Mouse (Mus musculus) retina, postnatal 1 day (tissue): Measurements from ENCODE around the gene Bcdin3d.

Experiments used
- DNase-seq: peaks from one replicate; pipeline ENCODE4 v3.0.0-alpha.2; 2012

Bcdin3d gene

DNA sequence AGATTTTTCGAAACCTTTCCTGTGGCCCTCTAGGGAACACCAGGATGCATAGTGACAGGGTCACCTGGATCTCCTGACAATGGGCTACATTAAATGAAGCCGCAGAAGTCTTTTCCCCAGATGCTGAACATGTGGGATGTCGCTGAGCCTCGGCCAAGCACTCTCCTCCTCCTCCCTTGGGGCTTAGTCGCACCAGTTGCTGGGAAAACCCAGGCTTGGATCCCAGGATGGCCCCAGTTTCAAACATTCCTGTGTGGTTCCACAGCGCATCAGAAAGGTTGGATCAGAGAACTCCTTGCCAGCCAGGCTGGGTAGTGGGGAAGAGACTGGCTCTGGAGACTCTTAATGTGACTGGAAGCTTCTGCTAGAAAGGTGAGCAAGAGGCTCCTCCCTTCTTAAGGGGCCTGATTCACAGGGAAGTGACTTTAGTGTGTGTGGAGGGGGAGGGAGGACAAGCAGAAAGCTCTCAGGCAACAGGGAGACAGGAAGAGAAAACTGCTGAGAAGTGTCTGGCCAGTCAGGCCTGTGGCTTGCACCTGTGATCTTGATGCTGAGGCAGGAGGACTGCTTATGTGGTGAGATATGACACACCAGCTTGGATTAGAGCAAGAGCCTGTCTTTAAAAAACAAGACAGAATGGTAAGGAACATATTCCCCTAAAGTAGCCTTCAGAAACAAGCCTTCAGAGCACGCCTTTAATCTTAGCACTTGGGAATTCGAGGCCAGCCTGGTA lies 35.4 kb downstream of the Bcdin3d start:
- DNase-seq: no peak

DNA sequence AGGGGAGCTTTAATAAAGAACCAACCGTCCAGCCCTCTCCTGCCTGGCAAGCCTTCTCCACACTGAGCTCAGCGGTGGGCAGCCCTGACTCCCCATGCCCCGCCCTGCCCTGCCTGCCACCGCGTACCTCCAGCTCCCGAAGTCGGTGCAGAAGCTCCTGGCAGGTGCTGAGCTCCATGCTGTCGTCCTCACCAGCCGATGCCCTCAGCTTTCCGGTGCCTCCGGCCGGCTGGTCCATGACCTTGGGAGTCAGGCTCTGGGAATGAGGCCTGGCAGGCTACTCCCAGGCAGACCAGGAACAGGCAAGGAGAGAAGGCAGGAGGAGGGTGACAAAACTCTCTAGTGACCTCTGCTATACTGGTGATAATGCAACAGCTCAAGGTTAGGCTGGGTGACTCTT lies 40.6 kb downstream of the Bcdin3d start:
- DNase-seq: no peak

DNA sequence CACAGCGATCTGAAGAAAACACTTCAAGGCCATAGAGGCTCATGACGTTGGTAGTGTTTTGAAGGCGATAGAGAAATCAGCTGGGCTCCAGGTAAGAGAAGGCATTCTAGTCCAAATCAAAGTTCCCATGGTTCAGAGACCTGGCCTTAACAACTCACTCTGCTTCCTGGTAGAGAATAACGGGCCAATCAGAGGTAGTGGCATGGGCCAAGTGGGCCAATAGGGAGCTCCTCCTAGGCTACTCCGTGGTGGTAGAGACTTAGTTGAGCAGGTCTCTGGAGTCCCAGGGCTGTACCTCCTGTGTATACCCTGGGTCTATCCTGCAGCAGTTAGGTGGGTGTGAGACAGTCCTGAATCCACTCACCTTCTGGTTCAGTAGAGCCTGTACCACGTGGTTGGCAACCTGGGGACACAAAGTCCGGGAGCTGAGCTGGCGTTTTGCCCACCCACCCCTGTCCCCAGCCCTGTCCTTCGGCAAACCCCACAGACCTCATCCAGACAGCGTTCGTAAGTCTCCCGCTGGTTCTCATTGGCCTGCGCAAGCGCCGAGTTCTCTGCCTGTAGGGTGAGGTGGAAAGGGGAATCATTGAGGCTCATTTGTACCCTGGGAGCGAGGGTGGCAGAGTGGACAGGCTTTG lies 41.3 kb downstream of the Bcdin3d start:
- no peak for DNase-seq

DNA sequence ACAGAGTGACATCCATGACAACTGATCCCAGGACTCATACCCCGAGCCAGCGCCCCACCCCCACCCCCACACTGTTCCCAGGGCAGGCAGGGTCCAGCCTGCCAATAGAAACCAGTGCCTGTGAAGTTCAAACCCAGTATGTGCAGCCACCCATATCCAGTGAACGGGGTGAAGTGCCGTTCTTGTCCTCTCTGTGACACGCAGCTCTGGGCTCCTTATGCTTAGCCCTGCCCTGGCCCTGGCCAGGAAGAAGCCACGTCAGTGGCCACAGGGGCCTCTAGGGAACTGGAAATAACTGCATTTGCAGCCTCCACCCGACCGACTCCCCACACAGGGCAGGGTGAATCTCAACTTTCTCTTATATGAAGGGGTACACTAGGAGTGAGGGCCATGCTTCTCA lies 42.6 kb downstream of the Bcdin3d start:
- no peak for DNase-seq

DNA sequence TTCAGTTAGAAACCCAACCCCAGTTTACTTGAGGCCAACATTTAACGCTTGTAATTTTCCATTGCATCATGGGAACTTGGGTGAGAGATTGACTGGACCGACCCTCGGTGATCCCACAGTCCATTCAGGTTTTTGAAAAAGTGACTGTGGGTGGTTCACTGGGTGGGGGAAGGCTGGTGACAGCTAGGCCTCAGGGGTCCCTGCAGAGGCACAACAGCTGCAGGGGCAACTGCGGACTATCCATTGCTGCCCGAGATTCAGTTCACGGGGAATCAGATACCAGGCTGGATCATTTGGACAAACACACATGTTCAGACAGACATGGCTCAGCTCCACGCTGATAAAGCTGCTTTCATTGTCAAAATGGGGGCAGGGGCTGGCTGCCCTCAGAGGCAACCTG lies 43.0 kb downstream of the Bcdin3d start:
- DNase-seq: no peak

DNA sequence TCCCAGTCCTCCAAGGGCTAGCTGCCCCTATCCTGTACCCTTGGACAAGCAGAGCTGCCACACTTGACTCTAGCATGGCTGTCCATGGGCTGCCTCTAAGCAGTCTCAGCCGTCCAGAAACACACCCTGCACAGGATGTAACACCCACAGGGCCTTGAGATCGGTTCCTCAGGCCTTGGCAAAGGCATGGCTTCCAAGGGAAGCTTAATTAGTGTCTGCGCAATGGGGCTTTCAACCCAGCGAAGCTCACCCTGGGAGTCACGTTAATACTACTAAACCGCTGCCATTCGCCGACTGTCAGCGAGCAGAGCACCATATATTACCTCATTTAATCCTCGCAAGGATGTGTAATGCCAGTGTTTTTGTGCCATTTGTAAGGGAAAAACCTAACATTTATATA lies 43.5 kb downstream of the Bcdin3d start:
- DNase-seq: no peak

DNA sequence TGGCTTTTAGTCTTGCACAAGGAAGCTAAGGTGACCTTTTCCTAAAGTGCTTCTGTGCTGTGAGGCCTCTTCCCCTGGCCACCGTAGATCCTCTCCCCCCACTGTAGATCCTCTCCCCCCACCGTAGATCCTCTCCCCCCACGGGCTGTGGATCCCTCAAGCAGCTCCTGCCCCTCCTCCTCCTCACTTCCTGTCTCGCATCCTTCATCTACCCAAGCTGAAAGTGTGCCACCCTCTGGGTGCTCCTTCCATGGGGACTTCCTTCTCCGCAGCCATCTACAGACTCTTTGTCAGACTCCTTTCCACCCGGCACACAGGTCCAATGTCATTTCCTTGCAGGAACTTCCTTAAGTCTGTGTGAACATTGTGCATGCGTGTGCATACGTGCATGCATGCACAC lies 44.1 kb downstream of the Bcdin3d start:
- no peak for DNase-seq

DNA sequence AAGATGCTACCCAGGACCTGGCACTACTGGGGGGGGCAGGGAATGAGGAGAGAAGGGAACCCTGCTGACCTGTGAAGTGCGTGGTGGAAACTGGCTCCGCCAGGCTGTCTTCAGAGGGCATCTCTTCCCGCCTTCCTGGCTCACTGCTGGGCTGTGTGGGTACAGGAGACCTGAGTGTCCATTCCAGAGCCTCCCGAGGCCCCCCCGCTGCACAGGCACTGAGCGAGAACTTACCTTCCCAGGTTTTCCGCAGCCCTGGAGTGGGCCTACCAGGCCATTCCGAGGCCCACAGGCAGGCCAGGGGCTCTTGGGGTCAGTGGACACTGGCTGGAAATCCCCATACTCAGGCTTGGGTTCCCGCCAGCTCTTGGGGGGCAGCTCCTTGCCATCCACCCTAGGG lies 50.6 kb downstream of the Bcdin3d start:
- no peak for DNase-seq

DNA sequence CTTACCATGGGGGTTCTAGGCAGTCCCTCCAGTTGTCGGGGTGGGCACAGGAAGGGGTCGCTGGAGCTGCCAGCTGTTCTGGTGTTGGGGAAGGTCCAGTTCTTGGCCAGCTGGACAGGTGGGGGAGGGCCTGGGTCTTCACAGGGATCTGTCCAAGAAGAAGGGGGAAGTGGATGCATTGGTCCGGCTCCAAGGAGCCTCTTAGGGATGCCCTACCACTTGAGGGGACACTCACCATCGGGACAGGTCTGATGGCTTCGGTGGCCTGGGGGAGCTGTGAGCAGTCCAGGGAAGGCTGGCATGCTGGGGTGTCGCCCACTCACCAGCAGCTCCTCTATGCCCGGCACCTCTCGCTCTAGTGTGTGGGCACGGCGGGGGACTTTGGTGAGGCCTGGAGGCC lies 51.4 kb downstream of the Bcdin3d start:
- no peak for DNase-seq

DNA sequence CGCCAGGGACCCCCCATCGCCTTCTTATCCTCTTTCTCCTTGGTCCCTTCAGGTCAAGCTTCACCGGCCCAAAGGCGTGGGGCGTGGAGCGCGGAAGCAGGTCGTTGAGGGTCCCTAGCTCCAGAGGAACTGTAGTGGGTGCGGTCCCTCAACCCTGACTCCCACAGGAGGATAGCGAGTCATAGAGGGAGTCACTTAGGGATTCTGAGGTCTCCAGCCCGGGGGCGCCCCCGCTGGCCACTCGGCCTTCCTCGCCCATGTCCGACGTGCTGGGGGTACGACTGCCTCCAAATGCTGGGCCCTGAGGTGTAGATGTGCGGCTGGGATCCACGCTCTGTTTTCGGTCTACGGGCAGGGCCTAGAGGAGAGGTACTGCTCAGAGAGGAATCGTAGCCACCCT lies 52.0 kb downstream of the Bcdin3d start:
- DNase-seq: no peak

DNA sequence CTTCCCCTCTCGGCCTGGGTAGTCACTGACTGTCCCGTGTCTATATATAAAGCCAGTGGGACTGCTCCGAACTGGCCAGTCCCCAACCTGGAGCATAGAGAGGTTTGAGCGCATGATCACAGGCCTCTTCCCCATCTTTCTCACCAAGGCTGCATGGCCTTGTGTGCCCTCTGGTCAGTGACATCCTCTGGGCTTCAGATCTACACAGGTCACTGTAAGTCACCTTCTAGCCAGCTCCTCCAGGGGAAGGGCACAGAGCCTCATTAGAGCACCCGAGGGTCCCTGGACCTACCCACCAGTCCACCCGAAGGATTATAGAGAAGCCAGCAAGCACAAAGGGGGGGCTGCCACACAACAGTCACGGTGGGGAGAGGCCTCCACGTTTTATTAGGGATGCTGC lies 52.9 kb downstream of the Bcdin3d start:
- DNase-seq: no peak

DNA sequence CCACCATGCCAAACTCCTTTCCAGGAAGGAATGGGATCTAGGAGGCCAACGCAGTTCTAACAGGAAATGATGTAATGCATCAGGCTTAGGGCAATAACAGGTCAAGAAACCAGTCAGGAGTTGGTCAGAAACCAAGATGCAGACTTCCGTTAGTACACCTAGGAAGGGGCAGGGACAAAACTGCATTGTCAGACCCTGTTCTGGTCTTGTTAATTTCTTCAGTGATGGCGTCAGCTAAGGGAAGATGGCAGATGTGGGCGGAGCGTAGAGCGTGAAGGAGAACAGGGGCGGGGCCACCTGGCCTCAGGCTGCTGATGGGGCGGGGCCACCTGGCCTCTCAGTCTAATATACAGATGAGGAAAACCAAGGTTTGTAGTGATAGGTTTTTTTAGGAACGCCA lies 53.4 kb downstream of the Bcdin3d start:
- no peak for DNase-seq

DNA sequence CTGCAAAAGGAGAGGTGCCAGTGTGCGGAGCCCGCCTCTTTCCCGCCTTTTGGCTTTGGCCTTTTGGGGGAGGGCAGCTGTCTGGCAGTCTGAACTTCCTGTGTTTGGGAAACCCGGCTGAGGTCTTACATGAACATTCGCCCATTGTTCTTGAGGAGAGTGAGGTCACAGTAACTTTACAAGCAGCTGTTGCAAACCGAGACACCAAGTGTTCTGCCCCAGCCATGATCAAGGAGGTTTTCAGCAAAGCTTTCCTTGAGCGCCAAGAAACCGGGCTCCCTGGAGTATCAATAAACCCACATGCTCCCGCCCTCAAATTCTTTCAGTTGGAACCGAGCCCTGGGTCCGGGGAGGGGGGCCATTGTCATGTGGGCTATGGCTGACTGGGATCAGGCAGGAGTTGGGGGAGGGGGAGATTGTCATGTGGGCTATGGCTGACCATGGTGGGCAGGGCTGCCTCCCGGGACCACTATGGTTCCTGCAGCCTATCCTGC lies 54.0 kb downstream of the Bcdin3d start:
- DNase-seq: peak; percentile 90

DNA sequence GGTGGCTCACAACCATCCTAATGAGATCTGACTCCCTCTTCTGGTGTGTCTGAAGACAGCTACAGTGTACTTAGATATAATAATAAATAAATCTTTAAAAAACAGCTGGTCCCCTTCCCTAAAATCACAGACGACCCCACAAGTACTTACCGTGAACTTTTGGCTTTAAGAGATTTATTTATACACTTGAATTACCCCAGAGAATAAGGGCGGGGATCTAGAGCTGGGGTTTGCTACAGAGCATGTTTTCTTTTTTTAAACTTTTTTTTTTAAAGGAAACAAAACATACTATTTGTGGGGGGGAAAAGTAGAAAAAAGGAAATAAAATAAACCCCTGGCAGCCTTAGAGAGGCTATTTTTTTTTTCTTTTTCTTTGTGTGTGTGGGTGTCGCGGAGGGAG lies 54.4 kb downstream of the Bcdin3d start:
- DNase-seq: no peak
